ENCODE assay signal across 24 mouse cellular contexts in the genomic region with DNA sequence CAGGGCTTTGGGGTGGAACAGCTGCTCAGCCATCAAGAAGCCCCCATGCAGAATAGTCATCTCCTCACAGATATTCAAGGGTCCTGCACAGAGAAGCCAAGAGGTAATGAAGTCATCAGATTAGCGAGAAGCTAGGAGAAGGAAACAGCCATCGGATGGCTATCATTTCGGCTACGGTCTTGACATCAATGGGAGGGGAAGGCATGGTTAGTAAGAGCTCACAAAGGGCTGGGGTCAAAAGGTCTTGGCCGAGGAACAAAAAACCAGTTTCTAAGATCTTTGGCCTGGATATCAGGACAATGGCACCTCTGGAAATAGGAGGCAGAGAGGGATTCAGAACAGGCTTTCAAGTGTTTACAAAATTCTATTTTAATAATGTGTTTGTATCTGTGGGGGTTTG.
"Had no signal": no experiment of that assay in that cellular context is flagged by ENCODE, and none has a peak within 500 bp of the region (broad histone marks: within the 10 kb centered on the region; RNA-seq: fewer than 3 reads in every experiment).

No protein-coding gene starts in this region.

- ATAC-seq: hindbrain, postnatal 0 days; intestine, embryonic 16.5 days; liver, embryonic 12.5 days had no signal

- H3K9ac ChIP-seq: heart, embryonic 12.5 days; hindbrain, embryonic 13.5 days; hindbrain, embryonic 15.5 days; kidney, embryonic 15.5 days; limb, embryonic 12.5 days; liver, embryonic 12.5 days; liver, embryonic 14.5 days had no signal

- H3K27me3 ChIP-seq: heart, embryonic 12.5 days; hindbrain, embryonic 13.5 days; hindbrain, embryonic 15.5 days; kidney, embryonic 15.5 days; limb, embryonic 12.5 days; liver, embryonic 12.5 days had no signal

- H3K27ac ChIP-seq: heart, adult 2 months; hindbrain, embryonic 13.5 days; hindbrain, embryonic 15.5 days; hindbrain, postnatal 0 days; kidney, embryonic 15.5 days; kidney, postnatal 0 days; layer of hippocampus, adult 2 months; left cerebral cortex, adult 2 months; limb, embryonic 10.5 days; limb, embryonic 12.5 days; liver, embryonic 12.5 days; liver, embryonic 14.5 days had no signal

- H3K9me3 ChIP-seq: heart, embryonic 12.5 days; hindbrain, embryonic 13.5 days; hindbrain, embryonic 15.5 days; kidney, embryonic 15.5 days; limb, embryonic 10.5 days; limb, embryonic 12.5 days; liver, embryonic 12.5 days had no signal

- H3K4me2 ChIP-seq: heart, embryonic 12.5 days; hindbrain, embryonic 13.5 days; hindbrain, embryonic 15.5 days; kidney, embryonic 15.5 days; limb, embryonic 12.5 days; liver, embryonic 12.5 days had no signal

- DNase-seq: gastrocnemius, postnatal 14 days; gastrocnemius, postnatal 36 days; heart, adult 11 months; heart, adult 2 months; heart, postnatal 10 days; heart, postnatal 36 days; kidney, adult 11 months; kidney, adult 2 months; kidney, adult 9 months; kidney, postnatal 14 days; kidney, postnatal 4 days had no signal

- H3K4me3 ChIP-seq: heart, adult 2 months; heart, embryonic 12.5 days; hindbrain, embryonic 13.5 days; hindbrain, embryonic 15.5 days; kidney, embryonic 15.5 days; layer of hippocampus, adult 2 months; left cerebral cortex, adult 2 months; limb, embryonic 10.5 days; limb, embryonic 12.5 days; liver, embryonic 12.5 days had no signal
